Mouse (Mus musculus): Measurements from ENCODE around the gene Cd244a.

DNA sequence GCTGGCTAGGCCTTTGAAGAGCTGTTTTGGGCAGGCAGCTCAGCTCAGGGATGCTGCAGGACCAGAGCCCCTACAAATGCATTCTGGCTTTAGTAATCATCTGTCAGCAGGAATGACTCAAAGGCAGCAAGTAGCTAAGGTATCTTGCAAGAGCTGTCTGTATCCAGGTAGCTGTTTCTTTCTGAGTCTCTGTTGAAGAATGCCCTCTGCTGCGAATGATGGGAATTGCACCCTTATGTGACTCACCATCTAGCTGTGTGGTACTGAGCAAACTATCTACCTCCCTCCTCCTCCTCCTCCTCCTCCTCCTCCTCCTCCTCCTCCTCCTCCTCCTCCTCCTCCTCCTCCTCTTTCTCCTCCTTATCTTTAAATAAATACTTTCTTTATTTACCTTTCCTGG, 51.8 kb downstream of the Cd244a start:
- TF ChIP-seq CTCF (IDR thresholded peaks at IDR 0.05; ENCODE audit: borderline replicate concordance, control insufficient read depth, extremely low read depth, insufficient read depth, low read length, poor library complexity): no peak
- no peak for TF ChIP-seq POLR2A (IDR thresholded peaks at IDR 0.05; ENCODE audit: control insufficient read depth, extremely low read depth, insufficient read depth, low read length, poor library complexity)
